Mouse (Mus musculus): ENCODE results near the gene Meis1.

Gene Meis1

GRCm38 (mm10) chr11:18944972-18945625 is 73.7 kb downstream of the Meis1 start:
- DNase-seq: no peak

GRCm38 (mm10) chr11:18944209-18944608 is 74.6 kb downstream of the Meis1 start:
- DNase-seq: no peak

DNA sequence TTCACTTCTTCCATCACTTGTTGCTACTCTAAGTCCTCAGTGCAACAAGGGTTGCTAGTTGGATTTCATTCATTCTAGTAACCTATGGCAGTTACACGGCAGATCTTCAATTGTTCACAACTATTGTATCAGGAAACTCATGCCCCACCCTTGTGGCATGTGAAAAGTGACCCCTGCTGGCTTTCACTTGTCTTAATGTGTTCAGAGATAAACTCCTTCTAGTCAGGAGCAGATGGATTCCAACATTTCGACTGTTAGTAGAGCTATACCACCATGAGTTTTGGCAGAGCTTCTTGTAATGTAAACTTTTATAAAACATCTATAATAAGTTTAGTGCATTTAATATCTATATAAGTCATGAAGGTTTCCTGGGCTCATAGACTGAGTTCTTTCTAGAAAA is 75.8 kb downstream of the Meis1 start:
- DNase-seq: no peak

DNA sequence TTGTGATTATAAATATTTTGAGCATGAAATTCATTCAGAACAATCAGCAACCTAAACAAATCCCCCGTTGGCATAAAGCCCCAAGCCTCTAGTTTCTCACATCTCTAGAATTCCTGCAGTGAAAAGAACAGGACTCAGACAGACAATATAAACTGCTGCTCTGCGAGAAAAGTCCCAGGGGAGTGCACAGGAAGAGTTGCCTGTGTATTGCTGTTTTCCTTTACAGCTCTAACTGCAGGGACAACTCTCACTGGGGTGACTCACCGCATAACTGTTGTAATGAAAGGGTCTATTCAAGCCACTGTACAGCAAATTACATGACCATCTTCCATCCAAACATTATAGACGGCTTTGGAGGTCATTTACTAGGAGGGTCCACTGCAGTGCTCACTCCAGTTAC is 77.9 kb downstream of the Meis1 start:
- no peak for DNase-seq

GRCm38 (mm10) chr11:18934921-18935320 is 83.9 kb downstream of the Meis1 start:
- no peak for DNase-seq

- DNase-seq: no peak
Measured at GRCm38 (mm10) chr11:18931001-18931874, 87.5 kb downstream of the Meis1 start.

DNA sequence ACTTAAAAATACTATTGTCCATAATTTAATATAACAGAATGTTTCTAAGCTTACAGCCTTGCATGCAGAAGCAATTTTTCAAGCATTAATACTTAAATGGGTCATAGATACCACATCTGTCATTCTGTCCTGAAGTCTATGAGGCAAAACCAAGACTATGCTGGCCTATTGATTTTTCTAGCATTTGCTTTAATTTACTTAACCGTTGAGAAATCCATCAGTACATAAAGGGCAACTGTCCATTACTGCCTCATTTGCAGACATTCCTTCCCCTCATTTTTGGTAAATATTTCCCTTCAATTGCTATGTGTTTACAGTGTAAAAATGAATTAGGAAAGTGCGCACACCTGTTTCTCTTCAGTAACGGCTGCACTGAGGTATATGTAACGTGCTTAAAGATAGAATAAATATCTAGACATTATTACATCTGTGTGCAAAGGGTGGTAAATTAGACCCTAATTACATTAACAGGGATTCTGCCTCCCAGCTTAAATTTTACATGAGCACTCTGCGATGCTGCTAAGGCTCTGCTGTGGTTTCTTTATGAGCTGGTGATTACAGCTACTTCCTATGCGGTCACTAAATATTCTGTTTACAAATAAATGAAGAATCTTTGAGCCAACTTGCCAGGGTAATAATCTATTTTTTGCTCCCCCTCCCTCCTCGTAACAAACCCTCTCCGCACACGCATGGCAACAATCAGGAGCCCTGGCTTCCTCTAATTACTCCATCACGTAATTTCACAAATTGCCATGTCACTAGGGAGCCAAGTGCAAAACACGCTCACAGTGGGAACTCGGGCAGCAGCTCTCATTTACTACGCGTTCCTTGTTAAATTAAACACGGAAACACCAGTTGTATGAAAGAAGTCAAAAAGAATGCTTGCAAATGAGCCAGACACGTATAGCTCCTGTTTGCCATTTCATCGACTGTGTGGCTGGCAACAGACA is 88.7 kb downstream of the Meis1 start:
- DNase-seq: no peak

GRCm38 (mm10) chr11:18927351-18927750 is 91.4 kb downstream of the Meis1 start:
- peak in 1 of 2 experiments; percentile 33 for DNase-seq

GRCm38 (mm10) chr11:18926798-18927197 is 92.0 kb downstream of the Meis1 start:
- no peak for DNase-seq

DNA sequence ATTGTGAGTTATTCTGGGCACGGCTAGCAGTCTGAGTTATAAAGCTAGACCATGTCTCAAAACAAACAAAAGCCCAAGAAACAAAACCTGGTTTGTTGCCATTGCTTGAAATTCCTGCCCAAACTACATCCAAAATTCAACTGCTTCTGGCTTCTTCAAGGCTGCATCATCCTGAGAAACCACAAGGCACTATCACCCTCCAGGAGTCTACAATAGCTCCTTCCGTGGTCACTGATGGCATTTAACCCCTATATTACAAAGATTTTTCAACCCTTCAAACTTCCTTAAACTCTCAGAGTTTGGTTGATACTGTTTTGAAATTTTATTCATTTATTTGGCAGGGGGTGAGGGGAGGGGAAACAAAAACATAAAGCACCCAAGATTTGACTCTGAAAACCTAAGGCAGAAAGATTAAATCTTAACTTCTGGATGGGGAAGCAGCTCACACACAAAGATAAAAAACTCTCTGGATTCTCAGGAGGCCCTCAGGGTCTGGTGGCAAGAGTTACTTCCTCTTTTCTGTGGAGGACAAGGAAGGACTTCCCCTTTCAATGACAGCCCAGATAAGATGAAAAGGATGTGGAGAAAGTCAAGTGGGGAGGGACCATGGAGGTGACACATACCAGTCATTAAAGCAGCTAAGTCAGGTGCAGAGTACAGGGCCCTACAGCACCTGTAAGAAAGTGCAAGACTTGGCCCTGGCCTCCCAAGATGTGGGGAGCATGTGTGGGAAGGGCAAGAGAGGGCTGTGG is 94.0 kb downstream of the Meis1 start:
- DNase-seq: peak in 1 of 2 experiments; percentile 17

DNA sequence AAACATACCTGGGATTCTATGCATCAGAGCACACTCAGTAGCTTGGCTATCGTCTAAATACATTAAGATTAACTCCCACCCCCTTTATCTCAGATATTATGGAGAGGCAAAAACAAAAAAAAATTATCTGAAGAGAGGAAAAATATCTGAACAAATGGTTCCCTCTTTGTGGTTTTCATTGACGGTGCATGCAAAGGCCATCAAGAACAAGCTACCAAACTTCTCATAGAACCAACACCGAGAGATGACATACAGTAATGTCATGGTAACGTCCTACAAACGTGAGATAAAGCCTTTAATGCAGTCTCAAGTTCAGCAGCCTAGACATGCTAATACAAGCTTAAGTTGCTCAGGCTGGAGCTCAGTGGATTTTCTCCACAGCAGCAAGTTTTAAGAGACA is 95.5 kb downstream of the Meis1 start:
- DNase-seq: no peak

GRCm38 (mm10) chr11:18920651-18921050 is 98.1 kb downstream of the Meis1 start:
- no peak for DNase-seq

- no peak for DNase-seq
Measured at GRCm38 (mm10) chr11:18919162-18919762, 99.5 kb downstream of the Meis1 start.

- DNase-seq: no peak
Measured at GRCm38 (mm10) chr11:18917887-18918286, 100.9 kb downstream of the Meis1 start.

- no peak for DNase-seq
Measured at GRCm38 (mm10) chr11:18913251-18913650, 105.5 kb downstream of the Meis1 start.

- DNase-seq: no peak
Measured at GRCm38 (mm10) chr11:18912311-18913019, 106.3 kb downstream of the Meis1 start.

- DNase-seq: no peak
Measured at GRCm38 (mm10) chr11:18906866-18907265, 111.9 kb downstream of the Meis1 start.

GRCm38 (mm10) chr11:18905431-18905830 is 113.4 kb downstream of the Meis1 start:
- no peak for DNase-seq

DNA sequence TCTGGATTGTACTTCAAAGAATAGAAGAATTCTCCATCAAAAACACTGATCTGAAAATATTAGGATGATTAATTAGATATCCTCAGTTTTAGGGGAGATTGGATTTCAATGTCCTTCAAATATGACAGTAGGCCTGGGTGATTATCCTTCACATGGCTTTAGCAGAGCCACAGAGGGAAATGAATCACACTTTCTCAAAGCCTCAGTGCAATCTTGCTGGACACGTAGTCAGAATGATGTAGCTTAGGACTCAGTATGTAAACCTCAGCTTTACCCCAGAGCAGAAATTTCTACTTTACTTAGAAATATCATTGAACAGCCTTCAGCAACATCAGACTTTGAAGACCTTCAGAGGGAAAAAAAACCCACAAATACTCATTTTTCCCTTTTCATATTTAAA is 113.9 kb downstream of the Meis1 start:
- no peak for DNase-seq

DNA sequence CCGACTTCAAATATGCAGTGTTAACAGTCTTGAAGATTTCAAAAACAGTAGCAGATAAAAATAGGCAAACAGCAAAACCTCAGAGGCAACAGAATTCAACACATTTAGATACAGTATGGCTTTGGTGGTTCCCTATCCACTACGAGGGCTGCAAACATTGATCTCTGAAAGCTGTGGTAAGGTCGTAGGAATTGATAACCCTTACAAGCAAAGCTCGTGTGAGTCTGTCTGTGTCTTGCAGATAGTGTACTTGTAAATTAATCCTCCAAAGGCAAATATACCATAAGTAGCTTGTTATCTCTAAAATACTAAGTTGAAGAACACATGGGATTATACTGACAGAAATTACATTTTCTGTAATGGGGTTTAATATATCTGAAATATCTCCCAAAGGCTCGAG is 114.5 kb downstream of the Meis1 start:
- DNase-seq: no peak

DNA sequence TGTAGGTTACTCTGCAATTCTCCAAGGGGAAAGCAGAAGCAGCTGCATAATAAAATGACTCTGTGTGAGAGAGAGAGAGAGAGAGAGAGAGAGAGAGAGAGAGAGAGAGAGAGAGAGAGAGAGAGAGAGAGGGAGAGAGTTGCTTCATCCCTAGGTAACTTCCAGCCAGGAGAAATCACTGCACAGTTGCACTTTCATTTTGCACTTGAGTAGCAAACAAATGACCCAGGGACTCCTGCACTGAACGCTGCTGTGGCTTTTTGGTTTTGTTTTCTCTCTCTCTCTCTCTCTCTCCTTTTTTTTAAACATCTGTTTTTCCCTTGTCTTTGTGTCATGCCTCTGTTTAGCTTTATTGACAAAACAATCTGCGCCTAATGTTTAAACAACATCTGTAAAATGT is 118.3 kb downstream of the Meis1 start:
- DNase-seq: no peak
